Mouse (Mus musculus): ENCODE measurements around the gene Cacna1e. TPM values are rescaled to one million over a fixed set of nuclear protein-coding genes. Genes with fewer than 3 reads are reported as not detected.
A peak's percentile ranks its signal among the peaks of the same experiment; 100 is the strongest.

The Cacna1e gene
- polyA plus RNA-seq, 1 experiment from 2014 or later: 0.39 TPM

- DNase-seq (ENCODE audit: low spot score) (no peak), ATAC-seq (ENCODE audit: low FRiP score, low TSS enrichment) (no peak)
- Histone ChIP-seq H3K36me3 (ENCODE audit: control insufficient read depth, insufficient read depth, low read length) (no peaks in the 10 kb centered on the region), H3K9me3 (ENCODE audit: control insufficient read depth, low read length) (no peaks in the 10 kb centered on the region), H3K9ac (ENCODE audit: low read length) (no peak overlapping the region), H3K27me3 (ENCODE audit: control insufficient read depth, insufficient read depth, low read length) (no peaks in the 10 kb centered on the region), H3K27ac (replicated peaks) (no peak overlapping the region), H3K4me3 (ENCODE audit: low read depth, low read length) (no peak overlapping the region), H3K4me2 (replicated peaks; ENCODE audit: low read depth) (no peak overlapping the region), H3K4me1 (replicated peaks; ENCODE audit: control insufficient read depth, insufficient read depth) (no peaks in the 10 kb centered on the region)
- TF ChIP-seq EP300 (optimal IDR thresholded peaks at IDR 0.05) (no peak), CTCF (IDR thresholded peaks at IDR 0.05; ENCODE audit: low read depth) (no peak)
- 78% methylated on average over 2 of the region's 2 CpGs for WGBS
Measured at GRCm38 (mm10) chr1:154798771-154799170, 85.5 kb downstream of the Cacna1e start.

DNA sequence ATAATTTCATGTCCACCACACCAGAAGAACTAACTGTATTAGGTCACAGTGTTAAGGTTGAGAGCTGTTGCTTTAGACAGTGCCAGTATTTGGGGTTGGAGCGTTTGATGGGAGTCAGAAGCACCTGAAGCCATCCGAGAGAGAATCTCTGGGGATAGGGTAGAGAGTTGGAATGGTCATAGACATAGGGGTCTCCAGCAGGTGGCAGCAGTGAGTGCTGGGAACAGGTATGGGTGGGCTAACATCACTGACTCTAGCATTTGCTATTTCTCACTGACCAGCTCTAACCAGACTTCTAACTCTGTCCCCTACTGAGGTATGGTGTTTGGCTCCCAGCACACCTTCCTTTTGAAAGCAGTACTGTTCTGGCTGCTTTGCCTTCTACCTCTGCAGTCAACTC is 87.6 kb downstream of the Cacna1e start:
- DNase-seq (ENCODE audit: low spot score) (no peak), ATAC-seq (ENCODE audit: low FRiP score, low TSS enrichment) (no peak)
- no peak overlapping the region for H3K27ac ChIP-seq (replicated peaks)
- no peak overlapping the region for H3K4me2 ChIP-seq (replicated peaks; ENCODE audit: low read depth)
- 58% methylated on average over 2 of the region's 2 CpGs for WGBS
- no peaks in the 10 kb centered on the region for H3K9me3 ChIP-seq (ENCODE audit: control insufficient read depth, low read length)
- no peaks in the 10 kb centered on the region for H3K27me3 ChIP-seq (ENCODE audit: control insufficient read depth, insufficient read depth, low read length)
- TF ChIP-seq EP300 (optimal IDR thresholded peaks at IDR 0.05) (no peak), CTCF (IDR thresholded peaks at IDR 0.05; ENCODE audit: low read depth) (peak; percentile 67)
- H3K4me3 ChIP-seq (ENCODE audit: low read depth, low read length): no peak overlapping the region
- H3K9ac ChIP-seq (ENCODE audit: low read length): no peak overlapping the region
- H3K4me1 ChIP-seq (replicated peaks; ENCODE audit: control insufficient read depth, insufficient read depth): no peaks in the 10 kb centered on the region
- no peaks in the 10 kb centered on the region for H3K36me3 ChIP-seq (ENCODE audit: control insufficient read depth, insufficient read depth, low read length)

DNA sequence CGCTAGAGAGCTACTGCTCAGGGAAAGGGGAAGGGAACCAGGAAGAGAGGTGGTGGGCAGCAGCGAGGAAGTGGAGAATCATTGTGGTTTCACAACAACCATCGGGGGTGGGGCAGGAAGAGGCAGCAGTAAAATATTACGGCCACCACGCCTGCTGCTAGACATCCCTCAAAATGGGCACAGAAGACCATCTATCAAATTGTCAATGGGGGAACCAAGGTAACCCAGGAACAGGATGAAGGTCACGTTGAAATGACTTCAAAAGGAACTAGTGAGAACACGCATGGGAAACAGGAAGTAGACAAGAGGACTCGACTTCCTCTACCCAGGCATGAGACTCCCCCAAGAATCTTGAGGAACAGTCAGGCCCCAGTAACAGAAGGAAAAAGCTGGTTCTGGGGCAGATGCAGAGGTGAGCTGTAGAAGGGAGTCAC is 89.8 kb downstream of the Cacna1e start:
- Histone ChIP-seq H3K27ac (replicated peaks) (no peak overlapping the region), H3K9me3 (ENCODE audit: control insufficient read depth, low read length) (no peaks in the 10 kb centered on the region), H3K4me3 (ENCODE audit: low read depth, low read length) (no peak overlapping the region), H3K4me2 (replicated peaks; ENCODE audit: low read depth) (no peak overlapping the region), H3K27me3 (ENCODE audit: control insufficient read depth, insufficient read depth, low read length) (no peaks in the 10 kb centered on the region), H3K9ac (ENCODE audit: low read length) (no peak overlapping the region), H3K36me3 (ENCODE audit: control insufficient read depth, insufficient read depth, low read length) (no peaks in the 10 kb centered on the region), H3K4me1 (replicated peaks; ENCODE audit: control insufficient read depth, insufficient read depth) (no peaks in the 10 kb centered on the region)
- TF ChIP-seq CTCF (IDR thresholded peaks at IDR 0.05; ENCODE audit: low read depth) (no peak), EP300 (optimal IDR thresholded peaks at IDR 0.05) (no peak)
- DNase-seq (ENCODE audit: low spot score) (no peak), ATAC-seq (ENCODE audit: low FRiP score, low TSS enrichment) (no peak)
- WGBS: 71% methylated on average over 8 of the region's 8 CpGs

- TF ChIP-seq CTCF (IDR thresholded peaks at IDR 0.05; ENCODE audit: low read depth): no peak
- no peak for TF ChIP-seq EP300 (optimal IDR thresholded peaks at IDR 0.05)
- no peaks in the 10 kb centered on the region for H3K9me3 ChIP-seq (ENCODE audit: control insufficient read depth, low read length)
- no peaks in the 10 kb centered on the region for H3K27me3 ChIP-seq (ENCODE audit: control insufficient read depth, insufficient read depth, low read length)
- H3K36me3 ChIP-seq (ENCODE audit: control insufficient read depth, insufficient read depth, low read length): no peaks in the 10 kb centered on the region
- peak; percentile 53; the same call in 1 of the 2 replicates for ATAC-seq (ENCODE audit: low FRiP score, low TSS enrichment)
- no peak overlapping the region for H3K4me3 ChIP-seq (ENCODE audit: low read depth, low read length)
- no peak overlapping the region for H3K9ac ChIP-seq (ENCODE audit: low read length)
- no peak overlapping the region for H3K27ac ChIP-seq (replicated peaks)
- no peak overlapping the region for H3K4me2 ChIP-seq (replicated peaks; ENCODE audit: low read depth)
- peak; percentile 27 for DNase-seq (ENCODE audit: low spot score)
- H3K4me1 ChIP-seq (replicated peaks; ENCODE audit: control insufficient read depth, insufficient read depth): no peaks in the 10 kb centered on the region
- WGBS: 44% methylated on average over 13 of the region's 13 CpGs
Measured at GRCm38 (mm10) chr1:154791544-154792174, 92.6 kb downstream of the Cacna1e start.

GRCm38 (mm10) chr1:154788491-154788890 is 95.8 kb downstream of the Cacna1e start:
- H3K4me2 ChIP-seq (replicated peaks; ENCODE audit: low read depth): no peak overlapping the region
- no peak overlapping the region for H3K9ac ChIP-seq (ENCODE audit: low read length)
- H3K27ac ChIP-seq (replicated peaks): no peak overlapping the region
- DNase-seq (ENCODE audit: low spot score) (no peak), ATAC-seq (ENCODE audit: low FRiP score, low TSS enrichment) (no peak)
- WGBS: 90% methylated on average over 4 of the region's 4 CpGs
- no peaks in the 10 kb centered on the region for H3K4me1 ChIP-seq (replicated peaks; ENCODE audit: control insufficient read depth, insufficient read depth)
- H3K27me3 ChIP-seq (ENCODE audit: control insufficient read depth, insufficient read depth, low read length): peaks cover 2% of the 10 kb centered on the region; the same call in 1 of the 2 replicates
- no peaks in the 10 kb centered on the region for H3K9me3 ChIP-seq (ENCODE audit: control insufficient read depth, low read length)
- TF ChIP-seq EP300 (optimal IDR thresholded peaks at IDR 0.05) (no peak), CTCF (IDR thresholded peaks at IDR 0.05; ENCODE audit: low read depth) (no peak)
- H3K36me3 ChIP-seq (ENCODE audit: control insufficient read depth, insufficient read depth, low read length): no peaks in the 10 kb centered on the region
- no peak overlapping the region for H3K4me3 ChIP-seq (ENCODE audit: low read depth, low read length)

GRCm38 (mm10) chr1:154788069-154788468 is 96.2 kb downstream of the Cacna1e start:
- H3K27ac ChIP-seq (replicated peaks): no peak overlapping the region
- DNase-seq (ENCODE audit: low spot score) (peak; percentile 72), ATAC-seq (ENCODE audit: low FRiP score, low TSS enrichment) (0 out of 2 replicates have a peak, but pooled peaks have one; percentile 43)
- no peak for TF ChIP-seq EP300 (optimal IDR thresholded peaks at IDR 0.05)
- peak; percentile 89 for TF ChIP-seq CTCF (IDR thresholded peaks at IDR 0.05; ENCODE audit: low read depth)
- peaks cover 2% of the 10 kb centered on the region; the same call in 1 of the 2 replicates for H3K27me3 ChIP-seq (ENCODE audit: control insufficient read depth, insufficient read depth, low read length)
- 8% methylated on average over 5 of the region's 5 CpGs for WGBS
- no peaks in the 10 kb centered on the region for H3K9me3 ChIP-seq (ENCODE audit: control insufficient read depth, low read length)
- H3K4me2 ChIP-seq (replicated peaks; ENCODE audit: low read depth): no peak overlapping the region
- H3K4me1 ChIP-seq (replicated peaks; ENCODE audit: control insufficient read depth, insufficient read depth): no peaks in the 10 kb centered on the region
- no peak overlapping the region for H3K9ac ChIP-seq (ENCODE audit: low read length)
- H3K36me3 ChIP-seq (ENCODE audit: control insufficient read depth, insufficient read depth, low read length): no peaks in the 10 kb centered on the region
- H3K4me3 ChIP-seq (ENCODE audit: low read depth, low read length): no peak overlapping the region
